Mouse (Mus musculus): ENCODE data around the gene Sp140.
"Not testable (repeated sequence)": the region's sequence is repeated elsewhere in the genome, so short reads cannot be mapped to it uniquely, and the experiment has no call there.

DNA sequence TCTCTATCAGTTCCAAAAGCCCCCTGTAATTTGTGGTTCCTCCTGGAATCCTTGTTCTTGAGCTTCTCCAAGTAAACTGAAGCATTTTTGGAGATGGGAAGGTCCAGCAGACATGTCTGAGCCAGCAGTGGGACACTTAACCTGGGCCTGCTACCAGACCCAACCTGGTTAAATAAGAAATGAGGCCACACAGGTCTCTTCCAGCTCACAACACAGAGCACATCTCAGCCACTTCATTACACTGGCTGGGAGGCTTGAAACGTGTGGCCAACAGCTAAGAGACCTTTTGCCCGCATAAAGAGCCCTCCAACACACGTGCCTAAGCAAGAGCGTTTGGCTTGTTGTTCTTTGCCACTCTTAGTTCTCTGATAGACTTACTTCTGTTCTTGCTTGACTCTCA is 26.6 kb upstream of the Sp140 start:
- not testable (repeated sequence) for TF ChIP-seq GATA1 (IDR thresholded peaks at IDR 0.05; ENCODE audit: borderline replicate concordance, low read length); POLR2AphosphoS5 (IDR thresholded peaks at IDR 0.05; ENCODE audit: insufficient replicate concordance, low read depth, low read length); CTCF (IDR thresholded peaks at IDR 0.05; ENCODE audit: low read depth, low read length); TAL1 (conservative IDR thresholded peaks at IDR 0.05; ENCODE audit: low read depth, low read length); GATA2 (IDR thresholded peaks at IDR 0.05; ENCODE audit: borderline replicate concordance, low read depth, low read length)

Measured in G1E (cell line).